ENCODE assay signal across 38 mouse cellular contexts in the genomic region with DNA sequence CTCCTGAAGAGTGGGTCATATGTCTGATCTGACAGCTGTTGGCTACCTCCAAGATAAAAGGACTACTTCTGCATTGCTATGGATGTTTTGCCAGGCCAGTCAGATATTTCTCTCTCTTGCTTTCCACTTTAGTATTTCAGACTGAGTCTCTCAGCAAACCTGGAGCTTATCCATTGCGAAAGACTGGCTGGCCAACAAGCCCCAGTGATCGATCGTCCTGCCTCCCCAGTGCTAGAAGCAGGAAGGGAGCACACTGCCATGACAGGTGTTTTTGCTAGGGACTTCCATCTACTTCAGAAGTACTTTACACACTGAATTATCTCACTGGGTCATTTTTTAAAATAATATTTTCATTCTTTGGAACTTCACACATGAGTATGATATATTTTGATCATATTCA. TPM values are rescaled to one million over a fixed set of nuclear protein-coding genes. Genes with fewer than 3 reads are reported as not detected.
"Had no signal": no experiment of that assay in that cellular context is flagged by ENCODE, and none has a peak within 500 bp of the region (broad histone marks: within the 10 kb centered on the region; RNA-seq: fewer than 3 reads in every experiment).

No protein-coding gene starts in this region.

- H3K9ac ChIP-seq: forebrain, postnatal 0 days; heart, embryonic 13.5 days; heart, embryonic 15.5 days; hindbrain, embryonic 13.5 days; hindbrain, embryonic 15.5 days; kidney, embryonic 15.5 days; limb, embryonic 12.5 days; liver, embryonic 13.5 days; liver, embryonic 15.5 days had no signal

- H3K27me3 ChIP-seq: heart, embryonic 15.5 days had no signal

- H3K4me3 ChIP-seq: heart, embryonic 10.5 days; heart, embryonic 13.5 days; heart, embryonic 15.5 days; hindbrain, embryonic 13.5 days; hindbrain, embryonic 15.5 days; kidney, embryonic 15.5 days; layer of hippocampus, adult 2 months; left cerebral cortex, adult 2 months; limb, embryonic 10.5 days; limb, embryonic 12.5 days; liver, embryonic 13.5 days; liver, embryonic 15.5 days had no signal

- ATAC-seq: forebrain, postnatal 0 days; hindbrain, postnatal 0 days; intestine, embryonic 16.5 days had no signal

- H3K4me2 ChIP-seq: heart, embryonic 13.5 days; heart, embryonic 15.5 days; hindbrain, embryonic 13.5 days; hindbrain, embryonic 15.5 days; kidney, embryonic 15.5 days; limb, embryonic 12.5 days; liver, embryonic 13.5 days; liver, embryonic 15.5 days had no signal

- DNase-seq: forebrain, postnatal 0 days; gastrocnemius, postnatal 14 days; gastrocnemius, postnatal 36 days; heart, adult 18-20 months; heart, postnatal 14 days; heart, postnatal 36 days; kidney, adult 11 months; kidney, adult 2 months; kidney, adult 9 months; kidney, postnatal 14 days; kidney, postnatal 4 days; liver, embryonic 13.5 days had no signal

- H3K9me3 ChIP-seq: heart, embryonic 10.5 days; heart, embryonic 13.5 days; heart, embryonic 15.5 days; hindbrain, embryonic 13.5 days; hindbrain, embryonic 15.5 days; kidney, embryonic 15.5 days; limb, embryonic 10.5 days; limb, embryonic 12.5 days; liver, embryonic 13.5 days; liver, embryonic 15.5 days had no signal

- H3K27ac ChIP-seq: heart, embryonic 10.5 days; heart, embryonic 13.5 days; heart, embryonic 15.5 days; hindbrain, embryonic 13.5 days; hindbrain, embryonic 15.5 days; hindbrain, postnatal 0 days; kidney, embryonic 15.5 days; kidney, postnatal 0 days; layer of hippocampus, adult 2 months; left cerebral cortex, adult 2 months; limb, embryonic 10.5 days; limb, embryonic 12.5 days; liver, embryonic 13.5 days; liver, embryonic 15.5 days had no signal

- H3K36me3 ChIP-seq: heart, embryonic 13.5 days; hindbrain, embryonic 13.5 days; hindbrain, embryonic 15.5 days; kidney, embryonic 15.5 days; limb, embryonic 10.5 days; limb, embryonic 12.5 days; liver, embryonic 13.5 days; liver, embryonic 15.5 days had no signal

RNA-seq across cellular contexts. Expression of a gene that starts 3.9 kb away (rescaled TPM):
- total RNA-seq: forebrain, postnatal 0 days; gastrocnemius, adult 8-10 months; gastrocnemius, postnatal 14 days; gastrocnemius, postnatal 36 days; heart, adult 18-20 months; heart, adult 8-10 months; heart, postnatal 14 days; heart, postnatal 36 days; hematopoietic stem cell, adult 5-6 weeks; hindbrain, postnatal 0 days; layer of hippocampus, adult 2 months; layer of hippocampus, postnatal 10 days; layer of hippocampus, postnatal 25 days; left cerebral cortex, adult 2 months; left cerebral cortex, postnatal 14 days; left cerebral cortex, postnatal 36 days had no signal
- polyA plus RNA-seq: forebrain, postnatal 0 days; gonadal fat pad, adult 2 months; heart, embryonic 10.5 days; heart, embryonic 13.5 days; heart, embryonic 15.5 days; heart, postnatal 0 days; hindbrain, embryonic 11.5 days; hindbrain, embryonic 13.5 days; hindbrain, embryonic 15.5 days; hindbrain, postnatal 0 days; intestine, embryonic 14.5 days; intestine, embryonic 16.5 days; kidney, adult 2 months; kidney, embryonic 15.5 days; kidney, postnatal 0 days; limb, embryonic 10.5 days; limb, embryonic 12.5 days; limb, embryonic 14.5 days; liver, embryonic 13.5 days; liver, embryonic 15.5 days had no signal
